Mouse (Mus musculus) hindlimb bud, embryonic 11.5 days (tissue): ENCODE measurements around the gene Ace2.

Experiments used
- DNase-seq: peaks from one replicate; pipeline ENCODE4 v3.0.0-alpha.2; 2012; ENCODE audit warnings: low read depth, low spot score; ENCODE audit errors: extremely low spot score

Gene Ace2

DNA sequence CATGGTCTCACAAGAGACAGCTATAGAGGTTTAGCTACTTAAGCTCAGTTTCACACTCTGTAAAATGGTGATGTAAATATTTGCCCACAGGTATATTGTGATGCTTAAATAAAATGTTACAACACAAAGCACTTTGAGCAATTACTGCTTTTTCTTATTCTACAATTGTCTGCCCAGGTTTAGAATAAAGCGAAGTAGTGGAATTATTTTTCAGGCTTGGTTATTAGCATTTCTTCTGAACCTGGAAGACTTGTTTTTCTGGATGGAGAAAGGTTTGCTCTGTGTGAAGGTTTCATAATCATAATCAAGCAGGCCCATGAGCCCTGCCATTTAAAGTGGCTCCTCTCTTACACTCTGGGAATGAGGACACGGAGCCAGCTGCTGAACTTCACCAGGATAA lies at the start of gene Ace2:
Gene Ace2 (plus strand): TSS at position 301 of the 400 bp plus-strand sequence.
- DNase-seq = no peak

DNA sequence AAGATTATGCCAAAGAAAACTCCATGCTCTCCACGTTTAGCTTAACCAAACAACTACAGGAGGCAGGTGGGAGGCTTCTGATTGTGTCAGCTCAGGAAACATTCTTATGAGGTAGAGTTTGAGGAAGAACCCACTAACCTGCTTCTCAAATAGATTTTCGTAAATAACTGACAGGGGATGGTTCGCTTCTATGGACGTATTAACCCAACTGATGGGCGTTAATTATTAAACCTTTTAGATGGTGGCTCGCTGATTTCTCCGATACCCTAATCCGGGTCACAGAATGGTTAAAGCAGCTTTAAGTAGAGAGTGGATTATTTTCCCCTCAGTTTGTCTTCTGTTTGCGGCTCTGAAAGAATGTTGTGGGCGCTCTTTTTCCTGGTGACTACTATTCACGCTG lies 49.2 kb upstream of the Ace2 start:
- DNase-seq = no peak

DNA sequence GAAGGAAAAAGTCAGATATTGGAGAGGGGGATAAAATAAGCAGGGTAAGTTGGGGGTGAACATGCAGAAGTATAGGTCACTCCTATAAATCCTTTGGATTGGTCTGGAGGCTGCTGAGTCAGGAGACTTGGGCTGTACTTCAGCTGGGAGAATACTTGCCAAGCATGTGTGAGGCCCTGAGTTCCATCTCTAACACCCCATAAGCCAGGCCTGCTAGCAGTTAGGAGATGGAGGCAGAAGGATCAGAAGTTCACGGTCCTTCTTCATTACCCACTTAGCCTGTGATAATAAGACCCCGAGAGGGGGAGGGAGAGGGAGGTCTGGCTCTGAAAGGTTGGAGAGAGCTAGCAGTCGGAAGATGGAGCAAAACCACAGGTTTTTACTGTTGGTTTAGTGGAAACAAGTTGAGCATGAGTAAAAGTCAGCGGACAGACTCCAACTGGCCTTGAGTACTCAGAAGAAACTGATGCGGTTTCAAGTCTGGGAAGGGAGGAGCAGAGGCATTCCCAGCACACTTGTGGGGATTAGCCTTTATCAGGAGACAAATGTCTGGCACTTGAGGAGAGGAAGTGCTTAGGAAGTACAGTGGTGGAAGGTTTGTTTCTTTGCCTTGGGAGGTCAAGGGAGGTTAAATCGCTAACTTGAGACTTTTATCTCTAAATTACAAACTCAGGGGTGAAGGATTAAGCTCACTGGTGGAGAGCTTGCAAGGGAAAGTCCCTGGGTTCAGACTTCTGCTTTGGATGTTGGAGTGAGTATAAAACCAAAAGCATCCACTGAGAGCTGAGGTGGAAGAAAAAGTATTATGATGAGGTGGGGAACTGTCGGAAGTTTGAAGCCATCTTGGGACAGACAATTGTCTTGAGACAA lies 46.6 kb upstream of the Ace2 start:
- no peak for DNase-seq

DNA sequence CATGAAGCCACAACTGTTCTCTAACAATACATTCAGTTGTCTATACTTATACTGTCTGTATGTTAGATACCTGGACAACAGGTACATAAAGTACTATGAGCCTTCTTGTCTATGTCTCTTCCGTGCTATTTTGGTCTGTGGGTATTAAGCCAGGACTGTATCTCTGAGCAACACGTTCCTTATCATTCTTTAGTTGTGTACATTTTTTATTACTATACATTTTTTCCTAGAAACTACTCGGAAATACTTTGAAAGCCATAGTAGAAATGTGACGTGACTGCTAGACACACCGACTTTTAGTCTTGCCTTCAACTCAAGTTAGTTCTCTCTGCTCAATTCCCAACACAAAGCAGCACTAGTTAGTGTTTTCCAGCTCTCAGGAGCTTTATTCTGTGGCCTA lies 45.7 kb upstream of the Ace2 start:
- no peak for DNase-seq

DNA sequence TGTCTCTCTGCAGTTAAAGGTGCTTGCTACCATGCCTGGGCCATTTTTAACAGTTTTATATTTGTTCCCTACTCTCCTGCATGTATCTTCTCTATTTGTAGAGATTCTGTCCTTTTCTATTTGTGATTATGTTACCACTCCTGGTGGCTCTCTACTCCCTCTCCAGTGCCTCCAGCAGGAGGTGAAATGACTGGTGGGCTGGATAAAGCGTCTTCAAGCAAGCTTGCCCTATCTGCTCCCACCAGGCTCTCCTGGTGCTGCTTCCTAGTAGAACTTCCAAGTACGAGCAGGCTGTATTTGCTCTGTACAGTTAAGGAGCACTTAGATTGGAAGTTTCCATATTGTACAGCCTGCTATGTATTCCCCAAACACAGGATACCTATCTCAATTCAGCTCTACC lies 43.3 kb upstream of the Ace2 start:
- DNase-seq = no peak

DNA sequence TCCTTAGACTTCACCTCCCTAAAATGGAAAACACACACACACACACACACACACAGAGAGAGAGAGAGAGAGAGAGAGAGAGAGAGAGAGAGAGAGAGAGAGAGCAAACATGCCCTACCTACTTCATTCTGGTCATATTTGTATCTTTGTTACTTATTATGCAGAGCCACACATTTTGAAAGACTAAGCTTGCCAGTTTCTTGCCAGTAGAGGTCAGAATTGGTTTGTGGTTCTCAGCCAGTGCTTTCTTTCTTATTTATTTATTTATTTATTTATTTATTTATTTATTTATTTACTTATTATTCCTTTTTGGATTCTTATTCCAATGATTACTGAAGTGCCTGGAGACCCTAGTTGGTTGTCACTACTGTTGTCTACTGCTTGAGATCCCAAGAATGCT lies 37.6 kb upstream of the Ace2 start:
- DNase-seq = no peak

DNA sequence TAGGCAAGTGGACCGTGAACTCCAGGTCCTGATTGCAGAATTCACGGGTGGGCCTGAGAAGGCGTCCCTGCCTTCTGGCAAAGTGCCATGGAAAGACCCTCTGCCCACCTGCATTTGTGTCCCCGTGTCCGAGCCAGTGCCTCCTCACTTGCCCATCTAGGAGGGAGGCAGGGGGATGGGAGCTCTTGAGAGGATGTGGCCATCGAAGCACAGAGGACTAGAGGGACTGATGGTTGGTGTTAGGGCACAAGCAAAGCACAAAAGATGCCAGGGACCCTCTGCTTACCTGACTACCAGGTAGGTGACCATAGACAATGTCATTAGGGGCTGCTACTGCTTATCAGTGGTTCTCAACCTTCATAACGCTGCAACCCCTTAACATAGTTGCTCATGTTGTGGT lies 36.9 kb upstream of the Ace2 start:
- DNase-seq = no peak

DNA sequence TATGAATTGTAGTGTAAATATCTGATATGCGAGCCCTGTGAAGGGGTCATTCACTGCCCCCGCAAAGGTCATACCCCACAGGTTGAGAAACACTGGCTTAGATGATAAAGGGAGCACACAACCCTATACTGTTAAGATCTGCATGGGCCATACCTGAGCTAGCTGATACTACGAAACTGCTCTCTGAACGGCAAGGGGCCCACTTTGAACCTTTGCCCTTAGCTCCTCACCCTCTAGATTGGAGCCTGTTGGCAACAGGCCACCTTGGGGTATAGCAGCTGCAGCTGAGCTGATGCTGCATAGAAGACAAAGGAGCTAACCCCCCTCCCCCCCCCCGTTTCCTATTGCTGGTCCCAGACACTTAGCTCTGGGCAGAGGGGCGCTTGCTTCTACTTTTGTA lies 36.5 kb upstream of the Ace2 start:
- no peak for DNase-seq

DNA sequence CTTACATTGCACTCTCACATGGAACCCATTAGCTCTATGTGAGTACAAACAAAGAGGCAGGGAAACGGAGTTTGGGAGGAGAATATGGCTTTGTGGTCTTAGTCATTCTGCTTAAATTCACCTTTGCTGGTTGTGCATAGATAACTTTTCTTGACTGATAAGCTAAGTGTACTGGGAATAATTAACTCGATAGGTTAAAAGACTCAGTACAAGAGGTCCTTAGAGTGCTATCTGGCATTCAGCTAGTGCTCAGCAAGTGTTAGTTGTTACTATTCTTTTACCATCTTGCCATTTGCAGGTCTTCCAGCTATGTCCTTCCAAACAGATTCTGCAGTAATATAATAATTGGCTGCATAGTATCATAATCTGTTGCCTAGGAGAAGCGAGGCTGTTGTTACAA lies 28.0 kb upstream of the Ace2 start:
- DNase-seq = no peak

DNA sequence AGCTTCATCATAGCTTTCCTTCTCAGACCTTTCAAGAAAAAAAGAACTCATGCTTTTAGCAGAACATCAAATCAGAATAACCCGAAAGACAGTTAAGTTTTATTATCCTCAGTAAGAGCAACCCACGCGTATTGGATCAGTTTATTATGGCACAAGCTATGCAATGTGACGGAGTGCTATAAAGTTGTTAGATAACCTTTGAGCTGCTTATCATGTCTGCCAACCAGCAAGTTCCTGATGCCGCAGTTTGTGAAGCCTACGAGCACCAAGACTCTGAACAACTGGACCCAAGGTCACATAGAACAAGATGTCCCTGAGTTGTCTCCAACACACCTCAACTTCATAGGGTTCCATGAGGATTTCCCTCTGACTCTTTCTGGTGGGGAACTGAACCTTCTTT lies 25.4 kb upstream of the Ace2 start:
- DNase-seq = no peak

DNA sequence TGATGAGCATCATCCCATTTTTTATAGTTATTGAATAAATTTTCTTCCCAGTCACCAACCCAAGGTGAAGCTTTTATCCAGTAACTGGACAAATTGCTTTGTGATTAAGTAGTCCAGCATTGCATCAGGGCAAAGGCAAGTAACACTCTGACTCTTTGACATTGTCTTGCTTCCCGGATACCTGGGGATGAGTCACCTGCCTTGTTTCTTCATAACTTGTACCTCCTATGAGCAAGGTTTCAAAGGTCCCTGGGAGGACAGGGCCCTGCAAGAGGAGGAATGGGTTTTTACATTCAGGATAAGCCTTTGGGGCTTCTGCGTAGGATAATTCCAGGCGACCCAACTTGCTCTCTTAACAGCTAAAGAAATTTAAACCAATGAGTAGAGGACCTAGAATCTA lies 15.2 kb upstream of the Ace2 start:
- DNase-seq = no peak

DNA sequence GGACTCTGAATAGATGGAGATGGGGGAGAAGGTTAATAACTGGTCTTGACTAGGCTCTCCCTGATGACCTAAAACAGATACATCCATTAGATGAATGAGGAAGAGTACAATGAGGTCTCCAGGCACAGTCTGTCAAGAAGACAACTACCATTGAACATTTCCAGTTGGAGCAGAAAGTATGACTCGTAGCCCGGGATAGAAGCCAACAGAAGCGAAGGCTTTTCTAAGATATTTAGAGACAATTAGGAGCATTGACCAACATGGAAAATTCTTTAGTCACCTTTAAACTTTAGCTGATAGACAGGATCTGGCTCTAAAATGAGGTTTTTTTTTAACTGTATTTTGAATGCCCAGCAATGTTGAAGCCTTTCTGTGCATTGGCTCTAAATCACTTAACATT lies 5.6 kb upstream of the Ace2 start:
- no peak for DNase-seq

DNA sequence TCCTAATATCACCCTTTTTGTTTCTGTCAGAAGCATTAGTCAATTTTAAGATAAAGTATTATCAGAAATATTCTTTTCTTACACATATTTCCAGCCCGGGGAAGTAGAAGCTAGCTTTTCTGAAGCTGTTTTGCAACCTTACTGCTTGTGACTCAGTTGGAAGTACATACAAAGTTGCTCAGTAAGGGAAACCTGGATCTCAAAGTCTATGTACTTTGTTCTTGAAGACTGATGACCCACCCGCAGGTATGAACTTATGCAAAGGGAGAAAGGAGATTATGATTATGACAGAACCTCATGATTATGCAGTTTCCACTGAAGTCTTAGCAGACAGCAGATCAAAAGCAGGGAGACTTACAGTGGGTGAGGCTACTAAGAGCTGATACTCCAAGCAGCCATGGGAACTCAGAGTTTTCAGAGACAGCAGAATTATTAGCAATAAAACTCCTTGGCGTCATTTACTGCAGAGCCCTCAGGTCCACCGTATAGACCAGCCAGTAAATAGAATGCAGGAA lies 3.8 kb upstream of the Ace2 start:
- no peak for DNase-seq

DNA sequence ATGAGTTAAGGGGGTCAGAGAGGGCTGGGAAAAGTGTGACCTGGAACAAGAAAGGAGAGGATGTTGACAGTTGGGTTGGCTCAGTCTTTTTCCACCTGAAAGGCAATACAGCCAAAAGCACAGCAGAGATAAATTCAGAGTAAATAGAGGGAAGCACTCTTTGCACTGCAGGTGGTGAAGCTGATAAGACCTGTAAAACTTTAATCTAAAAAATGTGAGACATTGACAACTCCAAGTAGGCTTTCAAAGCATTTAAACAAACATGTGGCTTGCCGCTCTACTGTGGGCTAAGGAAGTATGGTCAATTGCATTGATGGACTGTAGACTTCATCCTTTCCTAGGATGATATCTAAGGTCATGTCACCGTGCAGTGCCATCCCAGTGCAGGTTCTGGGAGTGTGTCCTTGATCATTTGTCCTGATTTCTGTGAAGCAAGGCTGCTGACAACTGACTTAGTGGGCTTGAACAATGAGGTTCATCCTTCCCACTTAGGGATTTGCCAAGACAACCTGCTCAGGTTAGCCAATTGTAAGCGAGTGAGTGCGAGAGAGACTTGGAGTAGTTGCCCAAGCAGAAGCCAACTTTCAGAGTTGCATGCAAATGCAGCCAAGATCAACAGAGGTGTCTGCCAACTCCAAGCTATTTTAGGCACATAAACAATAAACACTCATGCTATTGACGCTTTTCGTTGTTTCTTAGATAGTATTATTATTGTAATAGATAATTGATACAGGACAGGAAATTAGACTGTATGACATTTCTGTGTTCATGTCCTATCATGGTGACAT lies 6.5 kb downstream of the Ace2 start:
- DNase-seq = no peak

DNA sequence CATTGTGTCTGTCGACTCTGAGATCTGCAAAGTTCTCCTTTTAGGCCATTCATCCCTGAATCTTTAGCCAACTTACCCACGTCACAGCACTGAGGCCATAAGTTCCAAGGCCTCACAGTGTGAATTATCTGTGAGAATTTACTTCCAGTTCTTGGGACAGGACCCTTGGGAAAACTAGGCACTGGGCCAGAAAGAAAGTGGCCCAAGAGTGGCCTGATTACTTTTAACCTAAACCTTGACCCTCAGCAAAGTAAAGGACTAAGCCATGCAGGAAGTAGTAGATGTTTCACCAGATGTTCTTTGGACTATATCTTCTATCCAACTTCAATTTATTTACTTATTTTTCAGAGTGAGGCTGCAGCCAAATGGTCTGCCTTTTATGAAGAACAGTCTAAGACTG lies 13.6 kb downstream of the Ace2 start:
- no peak for DNase-seq

DNA sequence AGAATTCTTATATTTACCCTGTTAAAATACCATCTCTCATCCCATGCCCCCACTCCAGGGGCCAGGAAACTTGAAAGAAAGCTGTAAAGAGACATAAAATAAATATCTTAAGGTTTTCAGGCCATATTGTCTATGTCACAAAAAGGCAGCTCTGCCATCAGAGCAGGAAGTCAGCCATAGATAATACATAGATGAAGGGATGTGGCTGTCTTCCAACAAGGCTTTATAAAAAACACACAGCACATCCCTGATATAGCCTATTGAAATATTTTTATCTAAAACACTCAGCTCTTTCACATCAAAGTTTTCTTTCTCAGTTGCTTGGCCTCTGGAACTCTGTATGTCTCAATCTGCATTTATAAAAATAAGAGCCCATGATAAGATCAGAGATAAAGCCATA lies 14.5 kb downstream of the Ace2 start:
- no peak for DNase-seq

DNA sequence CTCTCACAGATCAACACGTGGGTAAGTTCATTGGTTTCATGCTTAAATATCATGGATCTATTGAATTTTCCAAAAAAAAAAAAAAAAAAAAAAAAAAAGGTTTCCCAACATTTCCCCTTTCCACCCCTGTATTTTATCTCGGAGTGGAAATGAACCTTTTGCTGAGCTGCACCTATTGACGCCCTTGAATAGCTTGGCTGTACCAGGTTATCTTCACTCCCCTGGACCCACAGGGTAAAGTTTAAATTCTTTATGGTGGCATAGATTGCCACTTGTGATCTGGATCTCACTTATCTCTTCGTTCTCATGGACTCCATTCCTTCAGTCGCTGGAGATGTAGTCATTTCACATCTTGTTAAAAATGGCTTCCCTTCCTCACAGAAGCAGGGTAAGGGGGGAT lies 15.5 kb downstream of the Ace2 start:
- DNase-seq = no peak

DNA sequence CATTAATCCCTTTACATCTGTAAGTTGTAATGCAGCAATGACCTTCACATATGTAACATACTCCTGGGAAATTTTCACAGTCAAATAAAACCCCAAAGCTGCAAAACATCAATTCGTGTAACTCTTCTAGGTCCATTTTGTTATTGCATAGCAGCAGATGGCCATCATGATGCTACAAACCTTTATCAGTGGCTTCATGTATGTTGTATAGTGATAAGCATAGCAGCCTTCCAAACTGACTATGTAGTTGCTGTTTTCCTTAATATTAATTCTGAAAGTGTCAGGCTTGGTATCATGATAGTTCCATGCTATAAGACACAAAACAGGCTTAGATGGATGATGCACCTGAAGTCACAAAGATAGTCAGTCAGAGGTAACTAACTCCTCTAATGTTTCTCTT lies 25.5 kb downstream of the Ace2 start:
- no peak for DNase-seq

DNA sequence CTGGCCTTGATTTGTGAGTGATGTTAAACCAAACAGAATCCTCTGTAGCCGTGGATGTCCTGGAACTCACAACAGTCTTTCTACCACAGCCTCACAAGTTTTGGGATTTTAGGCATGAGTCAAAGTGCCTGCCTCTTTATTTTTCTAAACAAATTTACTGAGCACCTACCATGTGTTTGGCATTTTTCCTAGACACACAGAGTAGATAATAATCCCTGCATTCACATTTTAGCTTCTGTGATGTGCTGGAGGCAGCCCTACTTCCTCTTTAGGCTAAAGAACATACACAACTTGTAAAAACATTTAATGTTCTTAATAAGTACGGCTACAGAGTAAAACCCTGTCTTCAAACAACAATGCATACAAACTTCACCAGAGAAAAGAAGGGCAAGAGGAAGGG lies 31.9 kb downstream of the Ace2 start:
- no peak for DNase-seq

DNA sequence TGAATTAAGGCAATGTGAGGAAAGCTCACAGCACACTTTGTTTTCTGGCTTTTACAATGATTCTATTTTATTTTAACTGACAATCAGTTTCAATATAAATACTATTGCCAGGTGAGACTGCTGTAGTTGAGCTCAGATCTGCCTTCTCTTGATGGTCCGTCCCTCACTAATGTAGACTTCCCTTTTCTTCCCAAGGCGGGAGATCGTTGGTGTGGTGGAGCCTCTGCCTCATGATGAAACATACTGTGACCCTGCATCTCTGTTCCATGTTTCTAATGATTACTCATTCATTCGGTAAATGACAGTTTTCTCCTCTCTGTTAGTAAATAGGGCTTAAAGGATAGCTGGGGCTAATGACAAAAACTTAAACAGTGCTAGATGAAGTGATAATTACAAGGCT lies 34.7 kb downstream of the Ace2 start:
- no peak for DNase-seq

DNA sequence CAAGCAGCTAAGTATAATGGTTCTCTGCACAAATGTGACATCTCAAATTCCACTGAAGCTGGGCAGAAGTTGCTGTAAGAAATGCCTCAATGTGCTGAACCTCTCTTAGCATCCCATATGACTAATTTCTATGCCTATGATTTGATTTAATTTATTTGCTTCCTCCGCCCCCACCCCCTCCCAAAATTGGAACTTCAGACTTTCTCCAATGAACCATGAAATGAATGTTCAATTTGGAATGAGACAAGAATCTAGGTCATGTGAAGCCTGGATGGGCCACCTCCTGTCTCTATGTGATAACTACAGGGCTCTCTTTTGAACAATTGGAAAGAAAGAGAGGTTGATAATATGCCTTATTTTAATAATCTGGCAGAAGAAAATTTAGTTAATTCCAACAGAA lies 36.2 kb downstream of the Ace2 start:
- DNase-seq = no peak

DNA sequence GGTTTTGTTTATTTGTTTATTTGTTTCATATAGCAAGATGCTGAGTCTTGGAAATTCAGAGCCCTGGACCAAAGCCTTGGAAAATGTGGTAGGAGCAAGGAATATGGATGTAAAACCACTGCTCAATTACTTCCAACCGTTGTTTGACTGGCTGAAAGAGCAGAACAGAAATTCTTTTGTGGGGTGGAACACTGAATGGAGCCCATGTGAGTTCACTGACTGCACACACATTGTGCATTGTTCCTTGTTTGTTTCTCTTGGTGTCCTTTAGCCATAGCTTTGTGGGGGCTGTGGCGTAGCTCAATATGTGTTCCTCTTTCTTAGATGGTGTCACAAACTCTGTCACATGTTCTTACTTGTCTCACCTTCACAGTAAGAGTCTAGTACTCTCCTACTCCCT lies 36.6 kb downstream of the Ace2 start:
- DNase-seq = no peak
